Mouse (Mus musculus): Measurements from ENCODE around the gene Wnt2b.
A peak's percentile ranks its signal among the peaks of the same experiment; 100 is the strongest.

Wnt2b gene

DNA sequence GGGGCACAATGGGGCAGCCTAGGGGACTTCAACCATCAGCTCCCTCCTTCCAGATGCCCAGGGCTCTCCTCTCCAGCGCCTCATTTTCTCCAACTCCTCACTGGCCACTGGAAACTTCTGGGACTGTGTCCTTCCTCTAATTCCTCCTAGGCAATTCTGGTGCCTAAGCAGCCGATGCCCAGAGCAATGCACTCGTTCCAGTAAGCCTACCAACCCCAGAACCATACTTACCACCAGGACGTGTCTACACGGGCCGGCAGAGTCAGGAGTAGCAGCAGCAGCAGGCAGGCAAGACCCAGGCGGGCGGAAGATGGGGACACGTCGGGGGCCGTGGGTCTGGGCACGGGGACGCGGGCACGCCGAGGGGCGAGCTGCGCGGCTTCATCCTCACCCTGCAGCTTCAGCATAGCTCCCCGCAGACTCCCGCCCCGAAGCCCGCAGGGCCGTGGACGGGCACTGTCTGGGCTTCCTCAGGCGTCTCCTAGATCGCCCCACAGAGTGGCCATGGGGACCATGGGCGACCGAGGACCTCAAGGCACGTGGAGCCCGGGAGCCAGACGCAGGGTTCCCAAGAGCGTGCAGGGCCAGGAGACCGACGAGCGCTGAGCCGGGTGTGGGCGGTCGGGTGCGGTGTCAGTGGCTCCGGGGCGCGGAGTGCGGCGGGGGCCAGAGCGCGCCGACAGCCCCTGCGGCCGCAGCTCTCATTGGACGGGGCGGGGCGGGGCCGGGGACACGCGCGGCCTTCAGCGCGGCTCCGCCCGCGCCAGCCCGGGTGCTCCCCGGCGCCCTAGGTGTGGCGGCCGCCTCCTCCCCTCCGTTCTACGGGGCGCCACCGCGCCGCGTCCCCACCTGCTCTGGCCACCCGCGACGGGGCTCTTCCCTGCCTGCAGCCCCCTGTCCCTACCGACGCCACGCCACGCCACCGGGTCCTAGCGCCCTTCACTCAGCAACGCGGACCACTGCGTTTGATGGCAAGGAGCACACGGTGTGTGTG is at the start of gene Wnt2b:
Gene Wnt2b (minus strand): TSS at position 856 of the 994 bp plus-strand sequence.
- DNase-seq (ENCODE audit: low read depth, low spot score), result no peak

DNA sequence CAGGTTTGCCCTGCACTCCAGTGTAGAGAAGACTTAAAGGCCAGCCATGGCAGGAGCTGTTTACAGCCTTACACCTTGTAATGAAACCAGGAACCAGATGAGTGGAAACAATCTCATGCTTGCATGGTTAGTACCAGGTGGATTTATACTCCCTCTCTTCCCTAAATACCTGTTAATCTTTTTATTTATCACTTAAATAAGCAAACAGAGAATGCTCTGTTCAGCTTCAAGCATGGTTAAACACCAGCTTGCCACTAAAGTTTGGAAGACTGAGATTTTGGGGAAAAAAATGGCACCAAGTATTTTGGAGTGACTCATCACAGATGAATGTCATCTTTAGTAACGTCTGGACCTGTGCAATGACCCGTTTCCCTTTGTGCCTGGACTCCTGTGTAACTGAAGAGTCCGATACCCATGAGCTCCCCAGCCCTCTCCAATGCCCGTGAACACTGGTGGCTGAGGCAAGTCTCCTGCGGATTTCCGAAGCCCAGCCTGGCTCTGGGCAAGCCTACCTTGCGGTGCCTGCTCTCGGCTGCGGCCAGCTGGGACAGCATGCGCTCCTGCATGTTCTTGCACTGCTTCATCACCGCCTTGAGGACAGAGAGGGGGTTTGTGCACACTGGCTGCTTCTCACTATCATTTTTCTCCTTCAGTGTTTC is 49.1 kb upstream of the Wnt2b start:
- no peak for DNase-seq (ENCODE audit: low read depth, low spot score)

DNA sequence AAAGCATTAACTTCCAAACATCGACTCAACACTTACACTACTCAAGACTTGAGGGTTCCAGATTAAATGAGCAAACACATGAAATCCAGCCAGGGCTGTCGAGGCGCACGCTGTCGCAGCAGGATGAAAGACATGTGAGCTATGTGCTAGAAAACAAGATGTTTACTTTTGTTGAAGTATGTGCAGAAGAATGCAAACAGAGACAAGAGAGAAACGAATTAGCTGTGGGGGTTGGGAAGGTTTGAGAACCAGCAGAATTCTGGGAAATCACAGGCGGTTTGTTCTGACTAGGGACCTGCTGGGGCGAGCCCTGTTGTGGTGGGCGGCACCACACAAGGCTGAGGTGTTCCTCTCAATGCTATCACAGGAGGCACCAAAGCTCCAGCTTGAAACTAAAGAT is 46.3 kb upstream of the Wnt2b start:
- DNase-seq (ENCODE audit: low read depth, low spot score), result no peak

DNA sequence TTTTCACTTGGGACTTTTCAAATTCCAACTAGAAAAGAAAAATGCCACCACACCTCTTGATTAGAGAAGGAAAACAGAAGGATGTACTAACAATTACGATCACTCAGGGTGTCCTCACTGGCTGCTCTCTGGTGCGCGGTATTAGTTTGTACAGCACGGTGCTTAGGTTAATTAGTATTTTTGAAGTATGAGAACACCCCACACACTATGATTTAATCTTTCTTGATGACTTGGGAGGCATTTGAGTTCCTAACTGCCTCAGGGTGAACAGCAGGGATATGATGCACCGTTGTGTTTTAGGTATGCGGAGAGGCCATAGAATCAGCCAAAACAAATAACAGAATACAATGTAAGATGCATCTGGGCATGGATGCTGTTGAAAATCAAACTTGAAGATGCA is 44.4 kb upstream of the Wnt2b start:
- no peak for DNase-seq (ENCODE audit: low read depth, low spot score)

DNA sequence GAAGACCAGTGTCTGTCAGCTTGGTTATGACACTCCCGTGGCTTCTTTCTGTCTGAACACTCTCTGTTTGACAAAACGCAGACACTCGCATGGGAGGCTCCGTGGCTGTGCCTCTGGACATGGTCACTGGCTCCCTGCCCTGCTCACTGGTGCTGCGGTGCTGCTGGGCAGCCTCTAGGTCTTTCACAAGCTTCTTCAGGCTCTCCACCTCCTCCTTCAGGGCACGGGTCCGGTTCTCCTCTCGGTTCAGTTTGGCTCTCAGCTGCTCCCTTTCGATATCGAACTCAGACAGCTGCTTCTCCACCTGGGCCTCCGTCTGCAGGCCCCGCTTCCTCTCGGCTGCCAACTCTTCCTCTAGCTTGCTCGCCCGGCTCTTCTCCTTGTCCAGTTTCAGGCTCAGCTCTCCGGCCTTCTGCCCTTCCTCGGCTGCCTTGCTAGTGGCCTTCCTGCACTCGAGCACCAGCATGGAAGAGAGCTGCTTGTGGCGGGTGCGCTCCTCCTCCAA is 43.9 kb upstream of the Wnt2b start:
- no peak for DNase-seq (ENCODE audit: low read depth, low spot score)

DNA sequence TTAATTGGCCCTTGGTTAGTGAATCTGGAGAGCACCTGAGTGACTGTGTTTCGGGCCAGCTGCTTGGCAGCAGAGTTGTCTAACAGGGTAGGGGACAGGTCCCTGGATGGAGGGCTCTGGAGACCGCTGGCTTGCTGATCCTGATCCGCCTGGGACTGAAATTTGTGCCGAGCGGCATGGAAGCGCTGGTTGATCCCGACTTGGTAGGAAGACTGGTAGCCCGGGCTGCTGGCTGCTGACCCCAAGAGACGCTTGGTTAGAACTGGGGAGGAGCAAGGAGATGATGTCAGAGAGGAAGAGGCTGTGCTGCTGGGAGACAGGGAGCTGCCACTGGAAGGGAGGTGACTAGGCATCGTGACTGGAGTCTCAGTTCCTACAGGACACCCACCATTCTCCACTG is 43.3 kb upstream of the Wnt2b start:
- DNase-seq (ENCODE audit: low read depth, low spot score), result no peak

DNA sequence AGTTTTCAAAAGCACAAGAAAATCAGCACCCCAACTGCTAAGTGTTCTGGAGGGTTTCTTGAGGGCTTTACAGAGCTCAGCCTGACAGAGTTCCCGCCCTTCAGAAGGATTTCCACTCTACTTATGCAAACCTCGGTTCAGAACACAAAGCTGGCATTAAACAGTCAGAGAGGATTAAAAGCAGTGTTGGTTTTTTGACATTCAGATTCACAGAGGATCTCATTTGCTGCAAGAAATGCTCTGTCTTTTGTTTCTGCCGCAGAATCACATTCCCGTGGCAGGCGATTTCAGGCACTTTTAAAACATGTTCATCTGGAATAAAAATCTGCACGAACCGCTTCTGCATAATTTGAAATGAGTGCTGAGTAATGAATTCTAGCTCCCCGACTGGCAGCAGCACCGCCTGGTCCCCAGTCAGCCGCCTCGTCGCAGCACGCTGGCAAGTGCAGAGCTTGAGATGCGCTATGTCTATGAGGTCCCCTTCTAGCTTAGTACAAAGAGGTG is 42.3 kb upstream of the Wnt2b start:
- DNase-seq (ENCODE audit: low read depth, low spot score), result no peak

DNA sequence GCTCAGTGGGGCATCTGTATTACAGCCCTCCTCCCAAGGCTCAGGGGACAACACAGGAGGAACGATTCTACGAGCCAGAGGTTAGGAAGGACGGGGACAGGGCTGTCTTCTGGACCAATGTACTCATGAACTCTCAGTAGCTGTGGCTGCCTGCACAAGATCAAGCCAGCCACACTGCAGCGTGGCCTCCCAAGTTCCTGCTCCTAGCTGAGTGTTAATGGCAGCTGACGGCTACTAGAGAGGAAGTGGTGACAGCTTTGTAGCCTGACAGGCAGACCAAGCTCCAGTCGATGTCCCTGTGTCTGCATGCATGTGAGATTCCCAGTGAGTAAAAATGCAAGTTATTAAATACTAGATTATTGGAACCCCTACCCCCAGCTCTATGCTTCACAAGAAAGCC is 39.7 kb upstream of the Wnt2b start:
- no peak for DNase-seq (ENCODE audit: low read depth, low spot score)

DNA sequence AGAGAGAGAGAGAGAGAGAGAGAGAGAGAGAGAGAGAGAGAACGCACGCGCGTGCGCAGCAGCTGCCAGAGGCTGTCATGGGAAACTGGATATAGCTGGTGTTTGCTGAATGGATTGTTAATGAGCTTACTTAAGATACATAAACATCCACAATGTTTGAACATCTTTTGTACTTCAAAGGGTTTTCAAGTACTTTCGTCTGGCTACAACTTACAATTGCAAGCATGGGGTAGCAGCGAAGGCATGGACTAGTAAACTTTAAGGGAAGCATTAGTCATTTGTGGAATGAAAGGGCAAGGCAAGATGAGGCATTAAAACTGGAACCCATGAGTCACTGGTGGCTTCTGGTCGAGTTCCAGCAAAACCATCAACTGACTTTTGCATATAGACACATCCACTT is 38.8 kb upstream of the Wnt2b start:
- no peak for DNase-seq (ENCODE audit: low read depth, low spot score)

DNA sequence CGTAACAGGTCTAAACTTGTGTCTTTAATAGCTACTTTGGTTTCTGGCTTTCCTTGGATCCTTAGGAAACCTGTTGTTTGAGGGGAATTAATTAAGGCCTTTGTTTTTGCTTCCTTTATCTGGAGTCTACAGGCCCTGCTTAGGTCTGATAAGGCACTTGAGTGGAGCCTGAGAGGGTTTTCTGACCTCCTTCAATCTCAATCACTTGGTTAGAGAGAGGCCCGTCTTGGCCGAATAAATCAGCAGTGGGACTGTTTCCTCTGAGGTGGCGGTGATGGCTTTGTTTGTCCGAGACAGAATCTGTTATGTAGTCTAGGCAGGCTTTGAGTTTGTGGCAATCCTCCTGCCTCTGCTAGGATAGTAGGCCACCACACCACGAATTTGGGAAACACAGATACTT is 35.8 kb upstream of the Wnt2b start:
- no peak for DNase-seq (ENCODE audit: low read depth, low spot score)

DNA sequence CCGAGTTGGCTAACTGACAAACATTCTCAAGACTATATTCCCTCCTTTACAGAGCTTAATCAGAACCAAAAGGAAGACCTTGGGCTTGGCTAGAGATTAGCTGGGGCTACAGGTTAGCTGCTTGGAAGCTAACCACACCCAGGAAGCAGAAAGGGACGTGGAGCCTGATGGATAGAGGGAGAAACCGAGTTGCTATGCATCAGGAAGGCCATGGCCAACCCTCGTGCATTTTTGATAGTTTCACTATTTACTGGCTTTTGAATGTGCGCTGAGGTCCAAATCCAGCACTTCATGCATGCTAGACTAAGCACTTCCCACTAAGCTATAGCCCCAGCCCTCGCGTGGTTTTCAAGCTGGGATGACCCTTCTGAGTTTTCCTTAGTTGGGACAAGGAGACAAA is 34.0 kb upstream of the Wnt2b start:
- no peak for DNase-seq (ENCODE audit: low read depth, low spot score)

DNA sequence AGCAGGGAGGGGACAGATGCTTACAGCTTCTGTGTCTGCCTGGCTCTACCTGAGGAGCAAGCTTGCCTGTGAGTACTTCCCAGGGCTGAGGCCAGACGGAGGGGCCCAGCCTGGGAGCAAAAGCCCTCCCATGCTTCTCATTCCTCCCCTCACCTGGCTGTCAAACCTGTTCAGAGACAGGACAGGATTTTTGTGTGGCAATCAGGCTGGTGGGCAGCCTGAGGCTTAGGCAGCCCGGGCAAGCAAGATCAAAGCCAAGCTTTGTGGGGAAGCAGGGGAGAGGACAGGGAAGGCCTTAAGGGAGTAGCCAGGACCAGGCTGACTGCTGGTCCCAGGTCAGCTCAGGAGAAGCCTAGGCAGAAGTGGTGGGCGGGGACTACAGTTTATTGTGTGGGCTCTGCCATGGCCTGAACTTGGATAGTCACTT is 32.7 kb upstream of the Wnt2b start:
- DNase-seq (ENCODE audit: low read depth, low spot score), result no peak

DNA sequence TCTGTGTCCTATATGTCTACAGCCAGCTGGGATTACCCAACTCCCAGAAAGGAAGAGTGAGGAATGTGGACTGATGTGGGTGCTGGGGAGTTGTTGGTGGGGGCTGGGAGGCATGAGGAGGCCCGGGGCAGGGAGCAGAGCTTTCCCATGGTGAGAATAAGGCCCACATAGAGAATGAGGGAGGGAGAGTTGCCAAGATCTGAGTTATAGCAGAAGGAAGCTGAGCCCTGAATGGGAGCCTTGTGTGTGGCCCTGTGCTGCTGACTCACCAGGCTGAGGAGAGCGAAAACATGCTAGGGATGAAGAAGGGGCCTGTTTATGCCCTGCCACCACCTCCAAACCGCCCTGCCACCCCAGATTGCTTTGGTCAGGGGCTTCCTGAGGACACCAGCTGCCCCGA is 32.1 kb upstream of the Wnt2b start:
- DNase-seq (ENCODE audit: low read depth, low spot score), result no peak

DNA sequence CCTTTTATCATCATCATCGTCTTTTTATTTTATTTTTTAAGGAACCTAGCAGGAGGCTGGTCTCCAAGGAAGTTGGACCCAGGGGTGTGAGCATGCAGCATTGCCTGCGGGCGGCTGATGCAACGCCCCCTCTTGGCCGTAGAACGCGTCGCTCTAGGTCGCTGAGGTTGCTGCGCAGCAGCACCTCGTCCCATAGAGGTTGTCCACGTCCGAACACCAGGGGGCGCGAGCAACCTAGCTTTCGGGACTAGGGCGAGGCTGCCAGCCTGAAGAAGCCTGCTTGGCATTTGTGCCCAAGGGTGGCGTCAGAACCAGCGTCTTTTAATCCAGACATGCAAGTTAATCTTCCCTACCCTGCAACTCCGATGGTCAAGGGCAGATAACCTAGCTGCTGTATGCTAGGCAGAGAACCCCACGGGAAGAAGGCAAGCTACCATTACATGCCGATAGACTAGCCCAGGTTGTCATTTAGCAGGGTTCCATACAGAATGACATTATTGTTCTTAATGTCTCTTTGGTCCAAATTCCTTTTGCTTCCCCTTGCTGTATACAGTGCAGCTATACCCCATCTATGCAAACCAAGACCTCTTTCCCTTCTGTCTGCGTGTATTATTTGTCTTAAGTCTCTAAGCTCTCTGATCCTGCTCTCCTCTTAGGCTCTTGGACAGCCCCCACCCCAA is 31.1 kb upstream of the Wnt2b start:
- peak; percentile 91 for DNase-seq (ENCODE audit: low read depth, low spot score)

DNA sequence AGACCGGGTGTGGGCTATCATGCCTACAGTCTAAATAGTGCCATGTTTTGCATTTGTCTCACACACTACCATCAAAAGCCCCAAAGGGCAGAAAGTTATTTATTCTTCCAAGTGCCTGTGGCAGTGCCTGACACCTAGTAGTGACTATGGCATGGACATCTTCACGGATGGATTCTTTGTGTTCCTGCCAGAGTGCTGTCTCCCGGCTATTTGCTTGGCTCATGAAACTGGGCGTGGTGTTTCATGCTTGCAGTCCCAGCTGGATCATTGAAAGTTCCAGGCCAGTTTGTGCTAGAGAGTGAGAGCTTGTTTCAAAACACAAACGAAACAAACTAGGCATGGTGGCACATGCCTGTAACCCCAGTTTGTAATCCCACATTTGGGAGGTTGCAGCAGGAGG is 30.0 kb upstream of the Wnt2b start:
- DNase-seq (ENCODE audit: low read depth, low spot score), result no peak

DNA sequence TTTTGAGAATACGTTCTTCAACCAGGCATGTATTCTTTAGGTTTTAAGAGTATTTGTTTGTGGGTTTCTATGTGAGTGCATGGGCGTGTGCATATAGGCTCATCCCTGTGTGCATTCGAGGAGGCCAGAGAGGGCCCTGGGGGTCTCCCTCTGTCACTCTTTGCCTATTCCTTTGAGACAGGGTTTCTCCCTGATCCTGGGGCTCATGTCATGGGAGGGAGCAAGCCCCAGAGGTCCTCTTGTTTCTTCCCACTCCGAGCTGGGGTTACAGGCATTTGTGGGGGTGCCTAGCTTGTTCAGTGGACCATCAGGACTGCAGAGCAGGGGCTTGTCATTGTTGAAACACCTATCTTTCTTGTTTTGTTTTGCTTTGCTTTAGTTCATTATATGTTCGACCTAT is 26.2 kb upstream of the Wnt2b start:
- DNase-seq (ENCODE audit: low read depth, low spot score), result no peak

DNA sequence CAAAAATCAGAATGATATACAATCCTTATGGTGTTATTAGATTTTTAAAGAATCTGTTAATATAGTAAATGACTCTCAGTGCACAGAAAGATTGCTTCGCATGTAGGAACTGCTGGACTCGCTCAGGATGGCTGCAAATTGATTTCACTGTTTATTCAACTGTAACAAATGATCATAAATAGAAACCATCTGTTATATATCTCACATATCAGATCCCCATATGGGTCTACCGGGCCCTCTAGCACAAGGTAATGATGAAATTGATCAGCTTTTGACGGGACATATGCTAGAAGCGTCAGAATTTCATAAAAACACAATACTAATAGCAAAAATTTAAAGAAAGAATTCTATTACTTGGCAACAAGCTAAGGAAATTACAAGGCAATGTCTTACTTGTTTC is 18.0 kb upstream of the Wnt2b start:
- no peak for DNase-seq (ENCODE audit: low read depth, low spot score)

DNA sequence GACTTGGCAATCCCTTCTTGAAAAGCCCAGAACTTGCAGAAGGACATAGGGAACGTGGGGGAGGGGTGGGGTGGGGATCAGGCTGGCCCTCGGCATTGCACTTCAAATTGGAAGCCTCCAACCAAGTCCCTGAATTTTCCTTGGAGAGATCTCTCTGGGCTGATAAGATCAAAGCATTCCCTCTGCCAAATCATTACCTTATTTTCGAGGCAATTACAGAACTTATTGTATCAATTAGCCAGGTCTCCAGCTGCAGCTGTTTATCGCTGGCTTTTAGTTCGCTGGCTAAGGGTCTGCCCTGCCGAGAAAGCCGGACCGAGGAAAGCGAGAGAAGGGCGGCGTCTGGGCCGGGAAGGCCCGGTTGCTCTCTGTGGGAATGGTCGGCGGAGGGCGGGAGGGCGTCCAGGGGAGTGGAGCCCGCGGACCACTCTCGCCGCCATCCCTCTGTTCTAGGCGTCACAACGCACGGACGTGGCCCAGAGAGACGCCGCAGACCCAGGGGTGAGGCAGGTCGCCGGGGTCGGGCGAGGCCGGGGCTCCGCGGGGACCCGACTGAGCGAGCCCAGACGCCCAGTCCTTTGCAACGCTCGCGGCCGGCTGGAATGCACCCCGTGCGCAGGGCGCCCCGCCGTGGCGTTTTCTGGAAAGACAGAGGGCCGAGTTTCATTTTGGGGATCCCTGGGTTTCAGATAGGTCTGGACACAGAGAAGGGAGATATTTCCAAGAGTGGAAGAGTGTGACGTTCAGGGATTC is 6.0 kb upstream of the Wnt2b start:
- peak; percentile 79 for DNase-seq (ENCODE audit: low read depth, low spot score)

DNA sequence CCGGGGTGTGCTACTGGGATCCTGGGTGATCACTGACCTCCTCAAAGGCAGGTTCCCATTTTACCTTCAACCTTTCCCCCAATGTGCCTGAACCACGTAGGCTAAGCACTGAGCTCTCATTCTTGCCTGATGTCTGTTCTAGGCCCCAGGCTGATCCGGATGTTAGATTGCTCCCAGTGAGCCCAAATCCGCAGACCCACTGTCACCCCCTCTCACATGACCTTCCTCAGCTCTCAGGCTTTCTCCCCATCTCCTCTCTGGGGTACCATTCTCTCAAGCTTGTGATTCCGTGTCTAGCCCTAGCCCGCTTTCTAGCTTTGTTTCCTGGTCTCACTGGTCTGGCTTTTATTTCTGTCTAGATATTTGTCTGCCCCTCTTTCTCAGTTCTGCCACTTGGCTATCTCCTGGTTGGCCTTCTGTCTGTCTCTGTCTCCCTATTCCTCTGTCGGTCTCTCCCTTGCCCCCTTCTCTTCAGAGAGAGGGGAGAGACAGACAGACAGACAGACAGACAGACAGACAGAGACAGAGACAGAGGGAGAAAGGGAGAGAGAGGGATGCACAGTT is 4.4 kb upstream of the Wnt2b start:
- no peak for DNase-seq (ENCODE audit: low read depth, low spot score)

DNA sequence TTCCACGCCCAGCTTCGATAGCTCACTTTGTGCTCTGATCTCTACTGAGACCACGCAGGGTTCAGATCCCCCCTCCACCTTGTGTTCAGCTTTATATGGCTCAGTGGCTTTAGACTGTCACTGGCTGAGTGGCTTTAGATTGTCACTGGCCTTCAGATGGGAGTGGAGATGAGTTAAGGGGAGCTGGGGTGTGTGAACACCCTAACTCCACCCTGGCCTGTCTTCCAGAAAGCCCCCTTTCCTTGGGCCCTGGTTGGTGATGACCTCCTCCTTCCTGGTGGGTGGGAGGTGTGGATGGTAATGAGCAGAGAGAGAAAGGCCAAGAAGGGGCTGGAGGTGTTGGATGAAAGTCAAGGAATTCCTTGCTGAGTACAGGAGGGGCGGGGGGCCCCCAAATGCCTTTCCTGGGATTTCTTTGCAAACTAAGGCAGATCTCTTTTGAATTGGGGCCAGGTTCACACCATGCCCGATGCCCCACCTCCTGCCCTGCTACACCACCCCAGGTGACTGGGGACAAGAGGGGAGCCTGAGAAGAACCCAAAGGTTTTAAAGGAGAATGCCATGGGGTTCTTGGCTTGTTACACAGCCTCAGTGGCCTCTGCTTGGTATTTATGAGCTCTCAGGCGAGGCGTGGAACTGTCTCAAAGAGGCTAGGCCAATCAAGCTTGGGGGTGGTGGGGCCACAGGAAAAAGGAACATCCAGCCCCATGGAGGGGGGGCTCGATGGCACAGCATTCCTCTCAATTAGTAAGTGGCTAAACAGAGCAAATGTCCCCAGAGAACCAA is 3.5 kb upstream of the Wnt2b start:
- no peak for DNase-seq (ENCODE audit: low read depth, low spot score)
